Mouse (Mus musculus) hindbrain, postnatal 0 days (tissue): ENCODE measurements at regions not wholly inside any gene's neighbourhood (a gene's known extent, or its start where the extent isn't known, plus 50 kb on each side); places are given as distances from the start of the nearest gene placed in this dataset.
A peak's percentile ranks its signal among the peaks of the same experiment; 100 is the strongest.

Experiments used
- ATAC-seq: fragments of 200-750 bp; cut with Nextera tagmentation; 2 replicates; pipeline ENCODE4 v1.8.0; 2017; ENCODE audit warnings: mild to moderate bottlenecking, moderate TSS enrichment, moderate library complexity
- DNase-seq: peaks from one replicate; pipeline ENCODE4 v3.0.0-alpha.2; 2015; ENCODE audit warnings: low spot score
- H3K27ac ChIP-seq: fragments of 300-500 bp; sonication (generic); 2 replicates; pipeline ENCODE4 v1.5.1; 2014; ENCODE audit warnings: mild to moderate bottlenecking
- H3K27me3 ChIP-seq: fragments of 300-500 bp; sonication (generic); 2 replicates; pipeline ENCODE4 v1.6.1; 2014; ENCODE audit warnings: low read length, mixed read lengths; ENCODE audit not compliant: insufficient read depth
- H3K36me3 ChIP-seq: fragments of 300-500 bp; sonication (generic); 2 replicates; pipeline ENCODE4 v1.6.1; 2014; ENCODE audit warnings: low read length, mixed read lengths; ENCODE audit not compliant: insufficient read depth
- H3K4me1 ChIP-seq: fragments of 300-500 bp; sonication (generic); 2 replicates; pipeline ENCODE4 v1.6.1; 2014; ENCODE audit warnings: antibody characterized with exemption, low read length, mixed read lengths; ENCODE audit not compliant: insufficient read depth
- H3K4me2 ChIP-seq: fragments of 300-500 bp; sonication (generic); 2 replicates; pipeline ENCODE4 v1.6.1; 2014; ENCODE audit warnings: low read depth, mild to moderate bottlenecking, low read length, moderate library complexity, mixed read lengths
- H3K4me3 ChIP-seq: fragments of 300-500 bp; sonication (generic); 2 replicates; pipeline ENCODE4 v1.5.1; 2014; ENCODE audit warnings: low read length
- H3K9ac ChIP-seq: fragments of 300-500 bp; sonication (generic); replicated peaks from 2 replicates; pipeline ENCODE4 v1.6.1; 2014; ENCODE audit warnings: mild to moderate bottlenecking, low read length, moderate library complexity, mixed read lengths
- H3K9me3 ChIP-seq: fragments of 300-500 bp; sonication (generic); 2 replicates; pipeline ENCODE4 v1.6.1; 2016; ENCODE audit warnings: low read length, mixed read lengths
- CTCF ChIP-seq: IDR thresholded peaks from 2 replicates; pipeline ENCODE4 v1.5.1; 2016; ENCODE audit warnings: antibody characterized with exemption, control low read depth, low read depth
- WGBS: fragments of 180-500 bp; shearing (Covaris S2); extraction: QIAGEN DNeasy Blood & Tissue Kit; methylation state at CpG from one replicate; pipeline ENCODE4 v1.1.7; 2014; 5-methylcytosine and 5-hydroxymethylcytosine counted together

DNA sequence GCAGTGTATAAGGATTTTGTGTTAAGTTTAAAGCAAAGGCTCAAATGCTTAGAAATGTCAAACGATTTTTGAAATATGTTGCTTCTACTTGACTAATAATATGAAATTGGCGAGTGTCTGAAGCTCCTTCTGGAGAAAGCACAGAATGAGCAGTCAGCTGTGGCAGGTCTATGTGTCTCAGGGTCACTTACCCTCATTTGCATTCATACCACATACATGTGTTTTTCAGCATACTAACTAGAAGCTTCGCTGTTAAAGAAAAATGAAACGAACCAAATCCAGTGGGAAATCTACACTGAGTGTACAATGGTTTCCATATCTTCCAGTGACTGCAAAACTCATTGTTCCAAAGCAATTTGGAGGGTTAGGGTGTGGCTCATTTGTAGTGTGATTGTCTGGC, 88.7 kb upstream of the Emb start:
- no peak overlapping the region for H3K27ac ChIP-seq
- no peak overlapping the region for H3K9ac ChIP-seq
- no peaks in the 10 kb centered on the region for H3K36me3 ChIP-seq

DNA sequence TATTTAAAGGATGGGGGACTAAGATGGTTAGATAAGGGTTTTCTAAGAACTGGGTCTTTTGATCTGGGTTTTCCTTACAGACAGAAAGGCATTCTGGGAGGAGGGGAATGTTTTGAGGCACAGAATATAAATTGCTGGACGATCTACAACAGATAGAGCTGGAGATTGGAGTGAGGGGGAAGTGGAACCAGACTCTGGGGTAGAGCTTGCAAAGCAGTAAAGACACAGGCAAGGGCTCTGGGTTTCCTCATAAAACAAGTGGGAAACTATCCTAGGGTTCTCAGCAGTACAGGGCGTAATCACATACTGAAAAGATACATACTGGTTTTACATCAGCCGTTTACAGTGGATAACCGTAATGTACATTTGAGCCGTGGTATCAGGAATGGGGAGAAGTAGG, 89.5 kb upstream of the Parp8 start:
- Histone ChIP-seq H3K4me2 (no peak overlapping the region), H3K4me1 (no peaks in the 10 kb centered on the region), H3K27me3 (no peaks in the 10 kb centered on the region), H3K36me3 (no peaks in the 10 kb centered on the region), H3K9ac (no peak overlapping the region), H3K27ac (no peak overlapping the region), H3K9me3 (no peaks in the 10 kb centered on the region), H3K4me3 (no peak overlapping the region)
- DNase-seq (no peak), ATAC-seq (no peak)
- no peak for TF ChIP-seq CTCF
- WGBS, result 90% methylated on average over 5 of the region's 5 CpGs

More for the DNA sequence above, 88.7 kb upstream of the Emb start:
- Histone ChIP-seq H3K4me3 (no peak overlapping the region), H3K4me2 (no peak overlapping the region), H3K4me1 (no peaks in the 10 kb centered on the region), H3K27me3 (no peaks in the 10 kb centered on the region), H3K9me3 (no peaks in the 10 kb centered on the region)
- ATAC-seq (peak; percentile 81), DNase-seq (peak; percentile 62)
- WGBS, result 33% methylated on average over 4 of the region's 4 CpGs
- TF ChIP-seq CTCF, result no peak

DNA sequence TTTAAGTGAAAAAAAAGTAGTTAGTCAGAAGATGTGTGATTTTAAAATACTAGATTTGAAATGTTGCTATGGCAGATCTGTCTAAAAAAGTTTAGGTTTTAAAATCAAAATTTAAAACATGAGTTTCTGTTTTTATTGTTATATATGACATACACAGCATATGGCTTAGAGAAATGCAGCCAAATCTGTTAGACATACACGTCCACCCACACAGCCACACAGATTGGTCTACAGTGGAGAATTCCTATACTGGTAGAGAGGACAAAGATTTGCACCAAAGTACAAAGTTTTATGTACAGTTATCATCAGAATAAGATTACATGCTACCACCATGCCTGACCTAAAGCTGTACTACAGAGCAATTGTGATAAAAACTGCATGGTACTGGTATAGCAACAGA, 87.1 kb upstream of the Parp8 start:
- TF ChIP-seq CTCF, result no peak
- DNase-seq, result no peak

DNA sequence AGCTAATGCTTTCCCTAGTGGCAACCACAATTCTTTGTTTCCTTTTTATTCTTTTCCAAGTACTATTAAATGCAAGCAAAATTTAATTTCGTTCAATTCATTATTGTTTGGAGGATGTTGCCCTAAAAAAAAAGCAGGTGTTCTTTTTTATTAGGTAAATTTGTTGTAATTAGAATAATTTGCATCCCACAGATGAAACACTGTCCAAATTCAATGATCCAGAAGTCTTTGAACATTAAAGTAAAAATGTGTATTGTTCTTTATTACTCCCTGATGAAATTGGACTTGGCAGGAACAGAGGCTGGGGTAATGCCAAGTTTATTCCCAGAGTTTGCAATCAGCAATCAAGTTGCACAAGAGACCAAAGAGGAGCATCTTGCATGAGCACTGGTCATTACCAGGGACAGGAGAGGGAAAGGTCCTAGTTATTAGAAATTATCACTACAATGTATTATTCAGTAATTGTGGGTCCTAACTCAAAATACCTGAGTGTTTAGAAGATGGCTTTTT, 79.9 kb upstream of the Parp8 start:
- Histone ChIP-seq H3K36me3 (no peaks in the 10 kb centered on the region), H3K27ac (no peak overlapping the region), H3K9ac (no peak overlapping the region), H3K27me3 (no peaks in the 10 kb centered on the region), H3K4me2 (no peak overlapping the region), H3K4me1 (no peaks in the 10 kb centered on the region), H3K4me3 (no peak overlapping the region), H3K9me3 (no peaks in the 10 kb centered on the region)
- 33% methylated on average over 1 of the region's 1 CpGs for WGBS
- no peak for DNase-seq
- TF ChIP-seq CTCF, result no peak
- no peak for ATAC-seq

More for the DNA sequence above, 87.1 kb upstream of the Parp8 start:
- Histone ChIP-seq H3K36me3 (no peaks in the 10 kb centered on the region), H3K4me3 (no peak overlapping the region), H3K9me3 (no peaks in the 10 kb centered on the region), H3K4me1 (no peaks in the 10 kb centered on the region), H3K27me3 (no peaks in the 10 kb centered on the region), H3K9ac (no peak overlapping the region), H3K27ac (no peak overlapping the region), H3K4me2 (no peak overlapping the region)
- no peak for ATAC-seq
- WGBS, result 82% methylated on average over 1 of the region's 1 CpGs

DNA sequence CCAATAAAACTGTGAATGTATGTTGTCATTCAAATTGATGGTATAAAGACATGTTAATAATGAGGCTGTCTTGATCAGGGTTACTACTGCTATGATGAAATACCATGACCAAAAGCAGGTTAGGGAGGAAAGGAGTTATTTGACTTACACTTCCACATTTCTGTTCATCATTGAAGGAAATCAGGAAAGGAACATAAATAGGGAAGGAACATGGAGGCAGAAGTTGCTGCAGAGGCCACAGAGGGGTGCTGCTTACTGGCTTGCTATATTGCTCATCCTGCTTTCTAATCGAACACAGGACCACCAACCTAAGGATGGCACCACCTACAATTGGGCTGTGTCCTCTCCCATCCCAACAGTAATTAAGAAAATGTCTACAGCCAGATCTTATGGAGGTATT, 69.4 kb upstream of the Parp8 start:
- no peak overlapping the region for H3K4me2 ChIP-seq
- no peak overlapping the region for H3K27ac ChIP-seq
- DNase-seq, result no peak
- no peak for TF ChIP-seq CTCF
- H3K9me3 ChIP-seq, result no peaks in the 10 kb centered on the region
- WGBS, result 81% methylated on average over 1 of the region's 1 CpGs
- no peak overlapping the region for H3K9ac ChIP-seq
- no peaks in the 10 kb centered on the region for H3K27me3 ChIP-seq
- no peak for ATAC-seq
- no peaks in the 10 kb centered on the region for H3K36me3 ChIP-seq
- no peak overlapping the region for H3K4me3 ChIP-seq
- no peaks in the 10 kb centered on the region for H3K4me1 ChIP-seq

DNA sequence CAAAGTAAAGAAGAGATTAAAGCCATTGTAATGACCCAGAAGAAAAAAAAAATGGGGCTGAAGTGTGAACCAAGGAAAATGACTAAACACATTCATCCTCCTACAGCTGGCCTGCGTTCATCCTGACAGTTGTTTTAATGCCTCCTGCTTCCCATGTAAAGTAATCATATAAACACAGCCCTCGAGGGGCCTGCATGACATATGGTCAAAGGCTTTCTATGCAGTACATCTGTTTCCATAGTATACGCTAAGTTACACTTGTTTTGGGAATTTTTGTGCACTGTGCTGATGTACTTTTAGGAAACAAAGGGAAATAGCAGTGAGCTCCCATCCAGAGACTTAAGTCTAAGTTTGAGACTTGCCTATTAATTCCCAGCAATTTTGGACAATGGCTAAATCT, 63.3 kb upstream of the Parp8 start:
- no peak for TF ChIP-seq CTCF
- 57% methylated on average over 3 of the region's 3 CpGs for WGBS
- no peak overlapping the region for H3K4me2 ChIP-seq
- no peaks in the 10 kb centered on the region for H3K36me3 ChIP-seq
- no peaks in the 10 kb centered on the region for H3K4me1 ChIP-seq
- no peak overlapping the region for H3K9ac ChIP-seq
- no peaks in the 10 kb centered on the region for H3K27me3 ChIP-seq
- H3K9me3 ChIP-seq, result no peaks in the 10 kb centered on the region
- no peak overlapping the region for H3K27ac ChIP-seq
- DNase-seq (no peak), ATAC-seq (no peak)
- no peak overlapping the region for H3K4me3 ChIP-seq

DNA sequence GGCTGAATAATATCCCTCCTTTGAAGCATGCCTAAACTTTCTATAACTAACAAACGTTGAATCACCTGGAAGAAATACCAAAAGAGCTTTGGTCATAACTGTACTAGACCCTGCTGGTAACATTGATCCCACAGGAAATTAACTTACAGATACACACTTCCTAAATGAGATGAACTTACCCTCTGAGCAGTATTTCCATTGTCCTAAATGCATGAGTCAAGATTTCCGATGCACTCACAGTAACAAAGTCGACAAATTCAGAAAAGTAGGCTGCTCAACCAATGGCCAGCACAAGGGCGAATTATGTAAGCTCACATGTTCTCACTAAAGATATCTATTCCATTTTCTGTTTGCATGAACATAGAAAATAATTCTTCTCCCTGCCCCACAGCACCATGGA, 57.4 kb upstream of the Parp8 start:
- no peaks in the 10 kb centered on the region for H3K36me3 ChIP-seq
- H3K27ac ChIP-seq, result no peak overlapping the region
- no peak for TF ChIP-seq CTCF
- H3K9ac ChIP-seq, result no peak overlapping the region
- H3K9me3 ChIP-seq, result no peaks in the 10 kb centered on the region
- H3K27me3 ChIP-seq, result no peaks in the 10 kb centered on the region
- no peak overlapping the region for H3K4me3 ChIP-seq
- WGBS, result 96% methylated on average over 4 of the region's 4 CpGs
- ATAC-seq (no peak), DNase-seq (no peak)
- H3K4me2 ChIP-seq, result no peak overlapping the region
- no peaks in the 10 kb centered on the region for H3K4me1 ChIP-seq
